Mouse (Mus musculus) MEL (cell line): ENCODE results near the gene Ncoa7.

Source experiments
- ELF1 ChIP-seq: IDR thresholded peaks from 2 replicates; pipeline ENCODE4 v1.6.1; 2014; ENCODE audit warnings: low read depth, mild to moderate bottlenecking, inconsistent platforms, low read length, improper control_type of control experiment, moderate library complexity
- MAFK ChIP-seq: IDR thresholded peaks from 2 replicates; pipeline ENCODE4 v1.6.1; 2011; ENCODE audit warnings: low read depth, mild to moderate bottlenecking, low read length, improper control_type of control experiment, borderline replicate concordance
- ZNF384 ChIP-seq: IDR thresholded peaks from 2 replicates; pipeline ENCODE4 v1.6.1; 2012; ENCODE audit warnings: low read depth, mild to moderate bottlenecking, inconsistent platforms, low read length, improper control_type of control experiment

- TF ChIP-seq ZNF384 = no peak
- no peak for TF ChIP-seq MAFK
- no peak for TF ChIP-seq ELF1
These were observed 29.9 kb downstream of the Ncoa7 start for GRCm38 (mm10) chr10:30773181-30773580.
